Mouse (Mus musculus): ENCODE results near the gene Gpc6.

Gene Gpc6

GRCm38 (mm10) chr14:116924876-116925601 is at the start of gene Gpc6:
TSS of gene Gpc6 (plus strand) at chr14:116925315.
- peak; percentile 91 for DNase-seq

- no peak for DNase-seq
Measured at GRCm38 (mm10) chr14:116882480-116883044, 42.6 kb upstream of the Gpc6 start.

DNA sequence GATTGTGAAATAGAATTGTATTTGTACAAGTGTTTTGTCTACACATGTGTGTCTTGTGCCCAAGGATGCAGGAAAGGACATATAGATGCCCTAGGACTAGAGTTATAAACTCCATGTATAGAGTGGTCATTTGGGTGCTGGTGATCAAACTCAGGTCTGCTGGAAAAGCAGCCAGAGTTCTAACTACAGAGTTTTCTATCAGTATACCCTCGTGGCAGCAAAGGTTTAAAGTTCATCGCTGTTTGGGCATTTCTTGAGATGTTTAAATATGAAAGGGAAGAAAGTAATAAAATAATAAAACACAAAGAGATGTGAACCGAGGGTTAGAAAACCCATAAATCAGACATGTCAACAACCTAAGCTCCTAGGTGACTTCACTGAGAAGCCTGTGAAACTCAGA is 30.8 kb upstream of the Gpc6 start:
- no peak for DNase-seq

DNA sequence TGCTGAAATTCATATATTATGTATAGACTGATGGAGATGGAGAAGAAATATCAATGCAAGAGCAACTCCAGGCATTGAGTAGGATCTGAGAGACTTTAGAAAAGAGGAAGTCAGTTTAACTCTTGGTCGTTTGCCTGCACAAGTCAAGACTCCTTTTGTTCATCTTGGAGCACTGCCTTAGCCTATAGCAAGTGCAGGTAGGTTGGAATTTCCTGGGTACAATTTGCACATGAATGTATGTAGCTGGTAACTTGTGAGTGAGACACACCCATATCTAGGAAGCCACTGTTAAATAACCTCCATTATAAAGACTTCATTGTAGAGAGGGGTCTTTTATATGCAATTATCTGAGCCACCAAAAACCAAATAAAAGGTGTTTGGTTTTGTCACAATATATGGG is 27.1 kb upstream of the Gpc6 start:
- DNase-seq: no peak

- DNase-seq: no peak
Measured at GRCm38 (mm10) chr14:116911768-116912167, 13.3 kb upstream of the Gpc6 start.

- DNase-seq: no peak
Measured at GRCm38 (mm10) chr14:116916874-116917273, 8.2 kb upstream of the Gpc6 start.

- DNase-seq: no peak
Measured at GRCm38 (mm10) chr14:116924266-116924665, 849 bp upstream of the Gpc6 start.

- peak; percentile 66 for DNase-seq
Measured at GRCm38 (mm10) chr14:116925691-116926403, 732 bp downstream of the Gpc6 start.

DNA sequence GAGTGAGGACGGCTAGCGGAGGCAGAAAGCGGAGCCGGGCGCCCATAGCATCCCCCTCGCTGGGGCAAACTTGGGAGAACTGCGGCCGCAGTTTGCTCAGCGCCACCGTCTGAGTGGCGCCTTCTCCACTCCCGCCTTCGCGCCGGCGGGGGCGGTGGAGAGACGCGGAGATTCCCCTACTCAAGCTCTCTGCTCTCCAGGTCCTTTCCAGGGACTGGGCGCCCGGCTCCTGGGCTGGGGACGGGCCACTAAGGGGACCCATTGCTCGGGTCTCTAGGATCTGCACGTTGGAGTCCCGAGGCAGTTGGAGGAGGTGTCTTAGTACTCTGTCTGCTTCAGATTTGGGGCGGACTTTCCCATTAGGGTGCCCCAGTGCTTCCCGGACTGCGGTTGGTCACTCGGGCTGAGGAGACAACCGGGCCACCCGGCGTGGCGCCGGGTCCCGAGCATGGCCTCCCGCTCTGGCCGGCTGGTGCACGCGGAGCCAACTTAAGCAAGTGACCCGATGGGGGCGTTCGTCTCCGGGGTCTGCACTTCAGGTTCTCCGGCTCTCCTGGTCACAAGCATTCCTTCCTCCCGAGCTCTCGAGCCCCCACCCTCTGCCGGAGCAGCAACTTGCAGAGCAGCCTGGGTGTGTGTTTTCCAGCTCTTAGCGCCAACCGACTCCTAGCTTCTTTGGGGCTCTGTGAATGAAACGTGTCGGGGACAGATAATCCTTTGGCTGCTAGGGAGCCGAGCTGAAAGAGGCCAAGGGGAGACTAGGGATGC is 1.5 kb downstream of the Gpc6 start:
- peak; percentile 80 for DNase-seq

DNA sequence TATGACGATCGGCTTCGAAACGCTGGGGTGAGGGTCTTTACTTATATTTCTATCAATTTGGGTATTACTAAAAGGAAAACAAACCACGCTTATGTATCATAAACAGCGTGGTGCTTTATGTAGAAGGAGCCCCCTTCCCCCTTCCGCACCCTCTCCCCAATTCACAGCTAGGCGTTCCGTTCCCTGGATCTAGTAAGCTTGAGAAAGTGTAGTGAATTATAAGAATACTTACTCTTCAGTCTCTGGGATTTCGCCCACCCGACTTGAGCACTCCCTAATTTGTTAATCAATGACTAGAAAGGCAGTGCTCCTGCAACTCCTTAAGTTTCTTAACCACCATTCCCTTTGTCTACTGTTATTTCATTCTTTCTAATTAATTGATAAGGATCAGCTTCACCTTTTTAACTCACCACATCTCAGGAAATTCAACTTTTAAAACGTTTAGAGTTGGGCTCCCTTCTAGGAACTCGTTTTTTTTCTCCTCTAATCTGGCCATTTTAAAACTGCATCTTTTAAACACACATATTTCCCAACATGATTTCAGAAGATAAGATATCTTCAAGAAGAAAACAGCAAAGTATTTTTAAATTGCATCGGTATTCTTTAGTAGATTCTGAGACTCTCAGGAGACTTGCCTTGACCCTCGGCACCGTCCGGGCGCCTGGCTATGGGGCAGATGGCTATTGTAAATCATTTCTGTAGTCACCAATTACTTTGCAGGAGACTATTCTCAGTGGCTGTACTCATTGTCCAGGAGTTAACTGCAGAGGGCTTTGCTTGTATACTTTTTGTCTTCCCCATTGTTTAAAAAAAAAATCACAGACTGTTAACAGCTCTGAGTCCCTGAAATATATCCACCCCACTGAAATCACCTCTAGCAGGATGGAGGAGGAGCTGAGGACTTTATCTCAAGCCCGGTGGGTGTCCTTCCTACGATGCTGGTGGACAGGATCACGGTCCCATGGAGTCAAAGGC is 2.5 kb downstream of the Gpc6 start:
- peak; percentile 36 for DNase-seq

GRCm38 (mm10) chr14:116928395-116928794 is 3.3 kb downstream of the Gpc6 start:
- DNase-seq: no peak

- DNase-seq: no peak
Measured at GRCm38 (mm10) chr14:116928796-116929529, 3.8 kb downstream of the Gpc6 start.

DNA sequence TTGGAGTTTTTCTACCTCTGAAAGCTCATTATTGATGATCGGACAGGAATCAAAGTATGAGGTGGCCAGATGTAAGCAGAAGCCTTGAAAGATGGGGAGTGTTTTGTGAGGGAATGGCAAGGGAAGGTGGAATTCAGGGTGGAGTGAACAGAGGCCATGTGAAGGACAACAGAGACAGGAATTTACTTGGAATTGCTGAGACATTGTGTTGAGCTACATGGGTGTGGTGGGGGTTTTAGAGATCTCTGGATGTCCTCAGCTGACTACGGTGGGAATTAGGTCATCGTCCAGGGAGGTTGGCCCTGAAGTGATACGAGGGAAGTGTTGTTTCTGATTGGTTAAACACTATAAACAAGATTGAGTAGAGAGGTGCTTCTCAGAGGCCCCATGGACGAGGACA is 8.7 kb downstream of the Gpc6 start:
- no peak for DNase-seq

- peak; percentile 35 for DNase-seq
Measured at GRCm38 (mm10) chr14:116937910-116938560, 12.9 kb downstream of the Gpc6 start.

DNA sequence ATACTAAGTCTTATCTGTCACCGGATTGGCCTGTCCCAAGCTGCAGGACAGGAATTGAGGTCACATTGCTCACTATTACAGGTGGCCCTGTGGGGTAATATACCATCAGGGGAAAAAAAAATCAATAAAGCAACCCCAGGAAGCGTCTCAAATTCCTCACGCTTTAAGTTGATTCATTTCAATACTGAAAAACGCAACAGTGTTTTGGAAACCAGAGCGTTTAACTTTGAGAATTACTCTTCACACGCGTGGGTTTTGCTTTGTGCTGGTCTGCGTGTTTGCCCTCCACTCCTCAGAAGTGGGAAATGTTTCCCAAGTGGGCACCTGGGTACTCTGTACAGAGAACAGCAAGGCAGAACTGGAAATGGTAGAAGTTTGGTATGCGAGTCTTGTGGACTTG is 13.6 kb downstream of the Gpc6 start:
- no peak for DNase-seq

GRCm38 (mm10) chr14:116939561-116939960 is 14.4 kb downstream of the Gpc6 start:
- no peak for DNase-seq

DNA sequence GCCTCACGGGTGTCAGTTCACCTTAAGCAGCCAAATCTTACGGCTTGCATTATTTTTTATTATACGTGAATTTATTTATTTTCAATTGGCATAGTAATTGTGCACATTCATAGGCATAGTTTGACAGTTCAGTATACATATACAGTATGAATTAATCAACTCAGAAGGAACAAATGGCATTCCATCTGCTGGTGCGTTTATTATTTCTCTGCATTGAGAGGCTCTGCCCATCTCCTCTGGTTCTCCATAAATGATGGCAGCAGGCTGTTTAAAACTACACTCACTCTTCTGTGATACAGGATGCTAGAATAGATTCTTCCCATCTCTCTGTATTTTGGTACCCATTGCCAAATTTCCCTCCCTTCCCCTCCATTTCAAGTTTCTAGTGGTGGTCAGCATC is 16.7 kb downstream of the Gpc6 start:
- no peak for DNase-seq

DNA sequence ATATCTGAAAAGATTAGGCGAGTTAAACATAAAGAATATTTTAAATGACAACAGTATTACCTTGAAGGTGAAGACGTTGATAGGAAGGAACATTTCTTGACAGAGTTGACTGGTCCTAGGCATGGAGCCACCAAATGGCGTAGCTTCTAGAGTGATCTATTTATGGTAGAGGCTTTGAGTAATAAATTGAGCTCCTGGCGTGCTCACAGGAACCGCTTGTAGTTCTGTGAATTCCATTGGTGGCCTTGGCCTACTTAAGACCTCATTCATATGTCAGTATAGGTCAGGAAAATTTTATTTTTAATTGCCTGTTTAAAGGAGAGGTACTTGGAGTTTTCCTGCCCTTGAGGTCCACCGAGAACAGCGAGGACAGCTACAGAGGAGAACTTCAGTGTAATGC is 18.6 kb downstream of the Gpc6 start:
- no peak for DNase-seq

DNA sequence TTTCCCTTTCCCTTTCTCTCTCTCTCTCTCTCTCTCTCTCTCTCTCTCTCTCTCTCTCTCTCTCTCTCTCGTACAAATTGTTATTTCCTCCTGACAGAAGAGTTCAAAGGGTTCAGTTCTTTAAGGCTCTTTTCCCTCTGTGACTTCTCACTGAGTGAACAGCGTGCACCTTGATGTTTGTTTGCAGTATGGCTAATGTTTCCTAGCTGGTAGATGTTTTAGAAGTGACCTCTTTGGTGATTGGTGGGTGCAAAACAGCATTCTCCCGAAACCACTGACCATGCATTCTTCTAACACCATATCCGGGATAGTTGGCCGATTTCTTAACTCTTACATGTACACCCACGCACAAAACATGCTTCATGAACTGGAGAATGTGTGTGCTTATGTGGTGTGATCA is 20.9 kb downstream of the Gpc6 start:
- no peak for DNase-seq

GRCm38 (mm10) chr14:116947461-116947860 is 22.3 kb downstream of the Gpc6 start:
- DNase-seq: no peak
